Mouse (Mus musculus) E14TG2a.4 (cell line): ENCODE measurements at regions not wholly inside any gene's neighbourhood (a gene's known extent, or its start where the extent isn't known, plus 50 kb on each side); places are given as distances from the start of the nearest gene placed in this dataset.

Experiments used
- CTCF ChIP-seq: conservative IDR thresholded peaks from 2 replicates; pipeline ENCODE4 v1.5.1; 2014; ENCODE audit warnings: low read length
- POU5F1 ChIP-seq: IDR thresholded peaks from 2 replicates; pipeline ENCODE4 v1.6.1; 2014; ENCODE audit warnings: low read length, borderline replicate concordance

GRCm38 (mm10) chr13:57303805-57304204, 408.0 kb upstream of the Trpc7 start:
- TF ChIP-seq CTCF (no peak), POU5F1 (no peak)
